Mouse (Mus musculus) CH12.LX (cell line): ENCODE results near the gene Hunk. TPM values are rescaled to one million over a fixed set of nuclear protein-coding genes. Genes with fewer than 3 reads are reported as not detected.

ENCODE experiments used
- DNase-seq: peaks from one replicate; pipeline ENCODE4 v3.0.0-alpha.2; 2013; ENCODE audit errors: extremely low read depth
- H3K27ac ChIP-seq: 2 replicates; pipeline ENCODE4 v1.5.1; 2012; ENCODE audit warnings: low read depth, mild to moderate bottlenecking, control low read depth, moderate library complexity; ENCODE audit not compliant: insufficient read depth
- H3K27me3 ChIP-seq: replicated peaks from 2 replicates; pipeline ENCODE3; 2012; ENCODE audit warnings: inconsistent platforms
- H3K36me3 ChIP-seq, 2 experiments: replicated peaks in 1 of 2; 2 replicates each; pipeline versions ENCODE3 to v1.6.1; 2012; ENCODE audit warnings: inconsistent platforms in 1 of 2, low read length in 1 of 2, mild to moderate bottlenecking in 1 of 2, mixed read lengths in 1 of 2, moderate library complexity in 1 of 2; ENCODE audit not compliant: control insufficient read depth in 1 of 2, insufficient read depth in 1 of 2
- H3K4me1 ChIP-seq, 2 experiments: 2 replicates each; pipeline ENCODE4 v1.6.1; 2012; ENCODE audit warnings: inconsistent platforms in 1 of 2, moderate library complexity in 1 of 2; ENCODE audit not compliant: insufficient read depth in 2 of 2, control insufficient read depth in 1 of 2
- H3K4me2 ChIP-seq: 2 replicates; pipeline ENCODE4 v1.6.1; 2012; ENCODE audit warnings: low read depth, mild to moderate bottlenecking, control low read depth; ENCODE audit not compliant: poor library complexity, insufficient read depth, severe bottlenecking
- H3K4me3 ChIP-seq, 3 experiments: fragments of 150-350 bp in 1 of 3; sonication (generic) in 1 of 3; replicated peaks in 1 of 3; 2 replicates each; pipeline versions ENCODE3 to v1.5.1; 2011 to 2012; ENCODE audit warnings: low read depth in 2 of 3, low read length in 2 of 3, mild to moderate bottlenecking in 2 of 3, moderate library complexity in 2 of 3, control low read depth in 1 of 3, improper control_type of control experiment in 1 of 3, inconsistent platforms in 1 of 3, mixed read lengths in 1 of 3; ENCODE audit not compliant: poor library complexity in 1 of 3
- H3K79me2 ChIP-seq: replicated peaks from 2 replicates; pipeline ENCODE4 v1.6.1; 2012; ENCODE audit warnings: mild to moderate bottlenecking, moderate library complexity; ENCODE audit not compliant: control insufficient read depth, poor library complexity, insufficient read depth, severe bottlenecking; ENCODE audit errors: extremely low read depth
- H3K9ac ChIP-seq: 2 replicates; pipeline ENCODE4 v1.6.1; 2012; ENCODE audit warnings: low read depth, mild to moderate bottlenecking, control low read depth, moderate library complexity; ENCODE audit not compliant: insufficient read depth
- H3K9me3 ChIP-seq: replicated peaks from 2 replicates; pipeline ENCODE3; 2012; ENCODE audit warnings: low read length, inconsistent platforms, mixed read lengths
- BHLHE40 ChIP-seq: IDR thresholded peaks from 2 replicates; pipeline ENCODE4 v1.6.1; 2011; ENCODE audit warnings: mild to moderate bottlenecking, low read depth, low read length, improper control_type of control experiment
- CHD1 ChIP-seq: IDR thresholded peaks from 2 replicates; pipeline ENCODE4 v1.6.1; 2012; ENCODE audit warnings: low read depth, low read length, improper control_type of control experiment, inconsistent platforms
- CHD2 ChIP-seq: IDR thresholded peaks from 2 replicates; pipeline ENCODE4 v1.6.1; 2011; ENCODE audit warnings: low read length, improper control_type of control experiment
- CTCF ChIP-seq, 2 experiments: IDR thresholded peaks in 1 of 2; conservative IDR thresholded peaks in 1 of 2; 2 replicates each; pipeline ENCODE4 v1.5.1; 2011 to 2012; ENCODE audit warnings: low read depth in 2 of 2, low read length in 2 of 2, improper control_type of control experiment in 1 of 2, inconsistent platforms in 1 of 2, mild to moderate bottlenecking in 1 of 2, moderate library complexity in 1 of 2
- E2F4 ChIP-seq: IDR thresholded peaks from 2 replicates; pipeline ENCODE4 v1.6.1; 2011; ENCODE audit warnings: low read depth, low read length, improper control_type of control experiment; ENCODE audit not compliant: insufficient replicate concordance
- IRF4 ChIP-seq: IDR thresholded peaks from 2 replicates; pipeline ENCODE4 v1.6.1; 2014; ENCODE audit warnings: low read depth, mild to moderate bottlenecking, inconsistent platforms, low read length, improper control_type of control experiment
- JUN ChIP-seq: IDR thresholded peaks from 2 replicates; pipeline ENCODE4 v1.6.1; 2011; ENCODE audit warnings: low read depth, mild to moderate bottlenecking, low read length, improper control_type of control experiment, moderate library complexity; ENCODE audit not compliant: insufficient read depth
- JUND ChIP-seq: conservative IDR thresholded peaks from 2 replicates; pipeline ENCODE4 v1.6.1; 2011; ENCODE audit warnings: low read depth, low read length, improper control_type of control experiment
- MAFK ChIP-seq: IDR thresholded peaks from 2 replicates; pipeline ENCODE4 v1.6.1; 2011; ENCODE audit warnings: low read length, improper control_type of control experiment; ENCODE audit not compliant: insufficient replicate concordance
- MAX ChIP-seq: IDR thresholded peaks from 2 replicates; pipeline ENCODE4 v1.6.1; 2011; ENCODE audit warnings: low read length, improper control_type of control experiment
- MXI1 ChIP-seq: IDR thresholded peaks from 2 replicates; pipeline ENCODE4 v1.6.1; 2011; ENCODE audit warnings: mild to moderate bottlenecking, low read depth, low read length, improper control_type of control experiment
- MYC ChIP-seq: IDR thresholded peaks from 2 replicates; pipeline ENCODE4 v1.6.1; 2011; ENCODE audit warnings: low read depth, mild to moderate bottlenecking, improper control_type of control experiment, low read length
- PAX5 ChIP-seq: IDR thresholded peaks from 2 replicates; pipeline ENCODE4 v1.6.1; 2012; ENCODE audit warnings: low read length, inconsistent platforms, mixed read lengths
- POLR2A ChIP-seq: IDR thresholded peaks from 2 replicates; pipeline ENCODE4 v1.6.1; 2011; ENCODE audit warnings: low read depth, mild to moderate bottlenecking, improper control_type of control experiment, low read length
- POLR2AphosphoS2 ChIP-seq: IDR thresholded peaks from 2 replicates; pipeline ENCODE4 v1.6.1; 2011; ENCODE audit warnings: low read depth, low read length, improper control_type of control experiment
- RAD21 ChIP-seq: IDR thresholded peaks from 2 replicates; pipeline ENCODE4 v1.6.1; 2011; ENCODE audit warnings: low read depth, mild to moderate bottlenecking, low read length, improper control_type of control experiment, moderate library complexity
- RCOR1 ChIP-seq: conservative IDR thresholded peaks from 2 replicates; pipeline ENCODE4 v1.6.1; 2012; ENCODE audit warnings: low read depth, mild to moderate bottlenecking, inconsistent platforms, low read length, improper control_type of control experiment
- SMC3 ChIP-seq: IDR thresholded peaks from 2 replicates; pipeline ENCODE4 v1.6.1; 2011; ENCODE audit warnings: low read depth, low read length, improper control_type of control experiment
- TBP ChIP-seq: conservative IDR thresholded peaks from 2 replicates; pipeline ENCODE4 v1.6.1; 2011; ENCODE audit warnings: low read depth, low read length, improper control_type of control experiment
- UBTF ChIP-seq: IDR thresholded peaks from 2 replicates; pipeline ENCODE4 v1.6.1; 2012; ENCODE audit warnings: low read depth, mild to moderate bottlenecking, inconsistent platforms, low read length, improper control_type of control experiment, moderate library complexity
- USF2 ChIP-seq: conservative IDR thresholded peaks from 2 replicates; pipeline ENCODE4 v1.6.1; 2011; ENCODE audit warnings: low read depth, low read length, improper control_type of control experiment
- ZC3H11A ChIP-seq: IDR thresholded peaks from 2 replicates; pipeline ENCODE4 v1.6.1; 2012; ENCODE audit warnings: low read depth, mild to moderate bottlenecking, inconsistent platforms, low read length, improper control_type of control experiment
- ZMIZ1 ChIP-seq: IDR thresholded peaks from 2 replicates; pipeline ENCODE4 v1.6.1; 2012; ENCODE audit warnings: low read depth, mild to moderate bottlenecking, inconsistent platforms, low read length, improper control_type of control experiment
- dilution Hi-C: fragments of 300-500 bp; cut with MboI; formaldehyde crosslinking; loops from 2 replicates; pipeline ENCODE4 v1.14.3; 2020; ENCODE audit warnings: low sequenced_read_pairs; ENCODE audit not compliant: extremely low pct_unique_long_range_greater_than_20kb, extremely low pct_ligation_motif_present
- in situ Hi-C: fragments of 300-500 bp; cut with MboI; formaldehyde crosslinking; loops from 3 replicates; pipeline ENCODE4 v1.14.3; 2019; ENCODE audit warnings: low sequenced_read_pairs, low pct_ligation_motif_present, low pct_unique_long_range_greater_than_20kb, mixed read lengths
- polyA plus RNA-seq: library from polyadenylated mRNA; unstranded; fragments of >175 nt; gene quantifications from 2 replicates; pipeline ENCODE4 v1.2.1, GENCODE M21; 2012; ENCODE audit warnings: low read depth; ENCODE audit not compliant: insufficient read length
- total RNA-seq, 2 experiments: library from RNA; depleted of rRNA; stranded (reverse); fragments of 300-350 nt in 1 of 2; fragments of >200 nt in 1 of 2; gene quantifications; 2 replicates each; pipeline ENCODE4 v1.2.3; 2012 to 2014

The Hunk gene
- total and polyA plus RNA-seq, 3 experiments: not detected

DNA sequence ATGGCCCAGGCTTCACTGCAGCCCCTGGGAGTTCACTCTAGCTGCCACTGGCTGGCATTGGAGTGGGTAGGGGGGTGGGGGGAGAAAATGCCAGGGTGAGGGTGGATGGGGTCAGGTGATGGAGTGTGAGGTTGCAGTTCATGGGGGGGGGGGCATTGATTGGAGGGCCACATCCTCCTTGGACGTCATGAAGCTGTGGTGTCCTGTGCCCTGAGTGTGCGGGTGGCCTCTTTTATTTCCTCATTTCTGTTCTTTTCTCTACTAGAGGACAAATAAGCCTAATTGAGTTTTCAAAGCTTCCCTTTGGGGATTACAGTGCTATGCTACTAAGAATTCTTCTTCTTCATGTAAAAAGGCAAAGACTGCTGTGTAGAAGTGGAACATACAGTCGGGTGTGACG lies 99.8 kb downstream of the Hunk start:
- no peak for DNase-seq
- peaks cover 27% of the 10 kb centered on the region for H3K27me3 ChIP-seq
- H3K4me2 ChIP-seq: no peak overlapping the region
- H3K79me2 ChIP-seq: no peaks in the 10 kb centered on the region
- no peak overlapping the region for H3K9ac ChIP-seq
- peaks cover 57% of the 10 kb centered on the region for H3K9me3 ChIP-seq
- in situ Hi-C loops: no loop called here
- H3K4me1 ChIP-seq: no peaks in the 10 kb centered on the region
- dilution Hi-C loops: no loop called here
- no peaks in the 10 kb centered on the region for H3K36me3 ChIP-seq
- no peak overlapping the region for H3K27ac ChIP-seq
- TF ChIP-seq TBP: no peak
- TF ChIP-seq MXI1: no peak
- no peak for TF ChIP-seq POLR2AphosphoS2
- TF ChIP-seq POLR2A: no peak
- no peak for TF ChIP-seq BHLHE40
- TF ChIP-seq MYC: no peak
- no peak for TF ChIP-seq MAX
- no peak for TF ChIP-seq ZMIZ1
- no peak for TF ChIP-seq RCOR1
- no peak for TF ChIP-seq E2F4
- TF ChIP-seq IRF4: no peak
- TF ChIP-seq SMC3: no peak
- TF ChIP-seq ZC3H11A: no peak
- no peak for TF ChIP-seq JUND
- TF ChIP-seq CHD1: no peak
- no peak for TF ChIP-seq UBTF
- TF ChIP-seq, all 38 proteins: peak for 0
- no peak overlapping the region for H3K4me3 ChIP-seq

DNA sequence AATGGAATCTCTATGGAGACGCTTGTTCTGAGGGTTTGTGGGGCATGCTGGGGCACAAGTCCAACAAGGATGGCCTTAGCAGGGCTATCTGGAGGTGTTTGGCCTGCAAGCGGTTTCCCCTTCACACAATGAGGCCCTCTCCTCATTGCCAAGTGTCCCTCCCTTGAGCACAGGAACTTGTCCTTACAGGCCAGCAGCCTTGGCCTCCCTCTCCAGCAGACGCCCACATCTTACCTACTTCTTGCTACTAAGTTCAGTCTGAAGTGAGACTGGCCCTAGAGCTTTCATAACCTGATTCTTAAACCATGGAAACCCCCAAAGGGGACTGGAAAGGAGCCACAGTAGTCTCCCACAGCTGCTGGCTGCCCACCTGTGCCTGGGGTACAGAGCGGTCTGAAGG lies 104.3 kb downstream of the Hunk start:
- Histone ChIP-seq H3K4me1 (no peaks in the 10 kb centered on the region), H3K79me2 (no peaks in the 10 kb centered on the region), H3K9ac (no peak overlapping the region), H3K4me3 (no peak overlapping the region), H3K9me3 (peaks cover 49% of the 10 kb centered on the region), H3K27ac (no peak overlapping the region), H3K36me3 (no peaks in the 10 kb centered on the region), H3K27me3 (peaks cover 38% of the 10 kb centered on the region), H3K4me2 (no peak overlapping the region)
- TF ChIP-seq UBTF (no peak), MXI1 (no peak), CTCF (conservative IDR thresholded peaks at IDR 0.05 in 1 of 2, IDR thresholded peaks at IDR 0.05 in 1 of 2; ENCODE audit: low read depth in 2 of 2, low read length in 2 of 2) (no peak), USF2 (no peak), MYC (no peak), JUN (no peak), CHD2 (no peak), ZMIZ1 (no peak), RAD21 (no peak), JUND (no peak), ZC3H11A (no peak), E2F4 (no peak), CHD1 (no peak), RCOR1 (no peak), MAFK (no peak), PAX5 (no peak)
- dilution Hi-C loops: no loop called here
- no peak for DNase-seq
- in situ Hi-C loops: no loop called here
